Mouse (Mus musculus) kidney, postnatal 0 days (tissue): ENCODE results near the gene Usmg5. TPM values are rescaled to one million over a fixed set of nuclear protein-coding genes. Genes with fewer than 3 reads are reported as not detected.

ENCODE experiments used
- ATAC-seq: fragments of 200-750 bp; cut with Nextera tagmentation; replicated peaks from 2 replicates; pipeline ENCODE4 v1.8.0; 2017; ENCODE audit warnings: low read depth, moderate number of reproducible peaks, moderate TSS enrichment, moderate library complexity; ENCODE audit not compliant: low FRiP score
- DNase-seq: peaks from one replicate; pipeline ENCODE4 v3.0.0-alpha.2; 2016; ENCODE audit warnings: low spot score
- H3K27ac ChIP-seq: fragments of 300-500 bp; sonication (generic); 2 replicates; pipeline ENCODE4 v1.5.1; 2014; ENCODE audit warnings: mild to moderate bottlenecking
- H3K27me3 ChIP-seq: fragments of 300-500 bp; sonication (generic); 2 replicates; pipeline ENCODE4 v1.6.1; 2014; ENCODE audit warnings: low read length, mixed read lengths; ENCODE audit not compliant: insufficient read depth
- H3K36me3 ChIP-seq: fragments of 300-500 bp; sonication (generic); 2 replicates; pipeline ENCODE4 v1.6.1; 2014; ENCODE audit warnings: low read length, mixed read lengths; ENCODE audit not compliant: insufficient read depth
- H3K4me1 ChIP-seq: fragments of 300-500 bp; sonication (generic); replicated peaks from 2 replicates; pipeline ENCODE4 v1.6.1; 2014; ENCODE audit warnings: antibody characterized with exemption, low read length, mixed read lengths; ENCODE audit not compliant: insufficient read depth
- H3K4me2 ChIP-seq: fragments of 300-500 bp; sonication (generic); 2 replicates; pipeline ENCODE4 v1.6.1; 2014; ENCODE audit warnings: mild to moderate bottlenecking, low read length, moderate library complexity, mixed read lengths
- H3K4me3 ChIP-seq: fragments of 300-500 bp; sonication (generic); replicated peaks from 2 replicates; pipeline ENCODE4 v1.5.1; 2014; ENCODE audit warnings: low read depth, low read length
- H3K9ac ChIP-seq: fragments of 300-500 bp; sonication (generic); 2 replicates; pipeline ENCODE4 v1.6.1; 2014; ENCODE audit warnings: low read depth, low read length
- H3K9me3 ChIP-seq: fragments of 300-500 bp; sonication (generic); replicated peaks from 2 replicates; pipeline ENCODE4 v1.6.1; 2016; ENCODE audit warnings: low read length, inconsistent platforms, mixed read lengths
- CTCF ChIP-seq: IDR thresholded peaks from 2 replicates; pipeline ENCODE4 v1.5.1; 2016; ENCODE audit warnings: antibody characterized with exemption, low read depth, mild to moderate bottlenecking, moderate library complexity
- WGBS: fragments of 180-500 bp; shearing (Covaris S2); extraction: QIAGEN DNeasy Blood & Tissue Kit; methylation state at CpG from one replicate; pipeline ENCODE4 v1.1.7; 2014; 5-methylcytosine and 5-hydroxymethylcytosine counted together
- polyA plus RNA-seq: library from polyadenylated mRNA; unstranded; fragments of >200 nt; fragmentation: Nextera tagmentation; extraction: Ambion mirVana; gene quantifications from 2 replicates; pipeline ENCODE4 v1.2.1, GENCODE M21; 2015

Usmg5 gene
- polyA plus RNA-seq, 1 experiment from 2014 or later: 2,713 TPM

GRCm38 (mm10) chr19:47133161-47133560 lies 42.7 kb upstream of the Usmg5 start:
- H3K9ac ChIP-seq: no peak overlapping the region
- TF ChIP-seq CTCF: no peak
- H3K27me3 ChIP-seq: no peaks in the 10 kb centered on the region
- no peak overlapping the region for H3K4me3 ChIP-seq
- ATAC-seq (no peak), DNase-seq (no peak)
- H3K36me3 ChIP-seq: peaks cover 34% of the 10 kb centered on the region
- H3K4me1 ChIP-seq: peaks cover 9% of the 10 kb centered on the region; the same call in 1 of the 2 replicates
- no peaks in the 10 kb centered on the region for H3K9me3 ChIP-seq
- WGBS: 88% methylated on average over 7 of the region's 7 CpGs
- H3K27ac ChIP-seq: no peak overlapping the region
- H3K4me2 ChIP-seq: no peak overlapping the region

- H3K36me3 ChIP-seq: peaks cover 57% of the 10 kb centered on the region
- no peak overlapping the region for H3K9ac ChIP-seq
- H3K4me3 ChIP-seq: no peak overlapping the region
- ATAC-seq (no peak), DNase-seq (no peak)
- H3K4me2 ChIP-seq: no peak overlapping the region
- 92% methylated on average over 15 of the region's 15 CpGs for WGBS
- H3K27ac ChIP-seq: no peak overlapping the region
- no peaks in the 10 kb centered on the region for H3K9me3 ChIP-seq
- no peaks in the 10 kb centered on the region for H3K27me3 ChIP-seq
- no peak for TF ChIP-seq CTCF
- no peaks in the 10 kb centered on the region for H3K4me1 ChIP-seq
Measured at GRCm38 (mm10) chr19:47130551-47131125, 40.2 kb upstream of the Usmg5 start.

- no peak for TF ChIP-seq CTCF
- H3K9me3 ChIP-seq: no peaks in the 10 kb centered on the region
- no peaks in the 10 kb centered on the region for H3K4me1 ChIP-seq
- ATAC-seq (no peak), DNase-seq (no peak)
- no peak overlapping the region for H3K4me2 ChIP-seq
- peaks cover 69% of the 10 kb centered on the region for H3K36me3 ChIP-seq
- no peak overlapping the region for H3K4me3 ChIP-seq
- H3K27me3 ChIP-seq: no peaks in the 10 kb centered on the region
- 89% methylated on average over 11 of the region's 11 CpGs for WGBS
- no peak overlapping the region for H3K27ac ChIP-seq
- H3K9ac ChIP-seq: no peak overlapping the region
Measured at GRCm38 (mm10) chr19:47128835-47129234, 38.4 kb upstream of the Usmg5 start.

- H3K27me3 ChIP-seq: no peaks in the 10 kb centered on the region
- ATAC-seq (no peak), DNase-seq (no peak)
- H3K9ac ChIP-seq: no peak overlapping the region
- no peak for TF ChIP-seq CTCF
- WGBS: 96% methylated on average over 10 of the region's 10 CpGs
- no peak overlapping the region for H3K27ac ChIP-seq
- no peaks in the 10 kb centered on the region for H3K9me3 ChIP-seq
- H3K36me3 ChIP-seq: peaks cover 69% of the 10 kb centered on the region
- no peaks in the 10 kb centered on the region for H3K4me1 ChIP-seq
- no peak overlapping the region for H3K4me2 ChIP-seq
- H3K4me3 ChIP-seq: no peak overlapping the region
Measured at GRCm38 (mm10) chr19:47128164-47128563, 37.7 kb upstream of the Usmg5 start.

GRCm38 (mm10) chr19:47122802-47123201 lies 32.4 kb upstream of the Usmg5 start:
- peak; percentile 55 for DNase-seq
- ATAC-seq: no peak
- Histone ChIP-seq H3K27me3 (no peaks in the 10 kb centered on the region), H3K27ac (no peak overlapping the region), H3K9ac (no peak overlapping the region), H3K4me1 (no peaks in the 10 kb centered on the region), H3K9me3 (no peaks in the 10 kb centered on the region), H3K4me2 (no peak overlapping the region), H3K4me3 (no peak overlapping the region), H3K36me3 (peaks cover 50% of the 10 kb centered on the region)
- peak; percentile 85 for TF ChIP-seq CTCF
- 24% methylated on average over 2 of the region's 2 CpGs for WGBS

GRCm38 (mm10) chr19:47121054-47121453 lies 30.6 kb upstream of the Usmg5 start:
- Histone ChIP-seq H3K36me3 (peaks cover 50% of the 10 kb centered on the region), H3K27ac (no peak overlapping the region), H3K9me3 (no peaks in the 10 kb centered on the region), H3K9ac (no peak overlapping the region), H3K4me1 (no peaks in the 10 kb centered on the region), H3K4me3 (no peak overlapping the region), H3K27me3 (no peaks in the 10 kb centered on the region), H3K4me2 (no peak overlapping the region)
- TF ChIP-seq CTCF: peak; percentile 91
- WGBS: 40% methylated on average over 4 of the region's 4 CpGs
- DNase-seq (peak; percentile 81), ATAC-seq (no peak)

- ATAC-seq (no peak), DNase-seq (no peak)
- Histone ChIP-seq H3K9ac (no peak overlapping the region), H3K27me3 (no peaks in the 10 kb centered on the region), H3K9me3 (no peaks in the 10 kb centered on the region), H3K27ac (no peak overlapping the region), H3K4me3 (no peak overlapping the region), H3K4me1 (no peaks in the 10 kb centered on the region), H3K4me2 (no peak overlapping the region), H3K36me3 (peaks cover 53% of the 10 kb centered on the region)
- no peak for TF ChIP-seq CTCF
- WGBS: 83% methylated on average over 2 of the region's 2 CpGs
Measured at GRCm38 (mm10) chr19:47118634-47119033, 28.2 kb upstream of the Usmg5 start.
